30 mouse cellular contexts compared by ENCODE assay signal in genomic region chr15:98864951-98865350, GRCm38 (mm10). TPM values are rescaled to one million over a fixed set of nuclear protein-coding genes. Genes with fewer than 3 reads are reported as not detected.
"Had no signal": no experiment of that assay in that cellular context is flagged by ENCODE, and none has a peak within 500 bp of the region (broad histone marks: within the 10 kb centered on the region; RNA-seq: fewer than 3 reads in every experiment).

No protein-coding gene starts in this region.

- H3K27ac ChIP-seq: heart, embryonic 13.5 days; heart, embryonic 15.5 days; hindbrain, embryonic 10.5 days; hindbrain, embryonic 12.5 days; hindbrain, embryonic 13.5 days; hindbrain, embryonic 14.5 days; hindbrain, embryonic 15.5 days; hindbrain, postnatal 0 days; intestine, embryonic 15.5 days; kidney, embryonic 15.5 days; kidney, postnatal 0 days; layer of hippocampus, adult 2 months; left cerebral cortex, adult 2 months had no signal

- DNase-seq: heart, postnatal 10 days; heart, postnatal 14 days; heart, postnatal 36 days; heart, postnatal 4 days; kidney, adult 11 months; kidney, adult 18-20 months; kidney, adult 2 months; kidney, adult 8-10 months; kidney, adult 9 months; kidney, postnatal 10 days; kidney, postnatal 14 days; kidney, postnatal 36 days; kidney, postnatal 4 days; layer of hippocampus, adult 9-11 months; layer of hippocampus, postnatal 36 days had no signal

- H3K9ac ChIP-seq: heart, embryonic 12.5 days; heart, embryonic 13.5 days; heart, embryonic 15.5 days; hindbrain, embryonic 12.5 days; hindbrain, embryonic 13.5 days; hindbrain, embryonic 14.5 days; hindbrain, embryonic 15.5 days; intestine, embryonic 15.5 days; kidney, embryonic 15.5 days had no signal

- H3K4me3 ChIP-seq: heart, embryonic 12.5 days; heart, embryonic 13.5 days; heart, embryonic 15.5 days; hindbrain, embryonic 10.5 days; hindbrain, embryonic 12.5 days; hindbrain, embryonic 13.5 days; hindbrain, embryonic 15.5 days; intestine, embryonic 15.5 days; kidney, embryonic 15.5 days; layer of hippocampus, adult 2 months; left cerebral cortex, adult 2 months had no signal

- H3K27me3 ChIP-seq: heart, embryonic 12.5 days; heart, embryonic 13.5 days; heart, embryonic 15.5 days; hindbrain, embryonic 12.5 days; hindbrain, embryonic 13.5 days; hindbrain, embryonic 15.5 days; intestine, embryonic 15.5 days; kidney, embryonic 15.5 days had no signal

RNA-seq across cellular contexts. Expression of gene Dhh, which starts 33.4 kb away (rescaled TPM):
- total RNA-seq: hematopoietic stem cell, adult 5-6 weeks had no signal
